Comparison of ENCODE assay signal across 10 mouse cellular contexts in genomic region chr11:66527343-66527742, GRCm38 (mm10). TPM values are rescaled to one million over a fixed set of nuclear protein-coding genes. Genes with fewer than 3 reads are reported as not detected.
DNase-seq lines count a peak whose midpoint lies in the region; ATAC-seq lines count a peak whose summit lies in the region.
"Had no signal": no experiment of that assay in that cellular context is flagged by ENCODE, and none has a peak within 500 bp of the region (broad histone marks: within the 10 kb centered on the region; RNA-seq: fewer than 3 reads in every experiment).

No protein-coding gene starts in this region.

- H3K4me3 ChIP-seq in heart, embryonic 14.5 days (ENCODE audit: control insufficient read depth in 1 of 2, insufficient read depth in 1 of 2, low read depth in 1 of 2, low read length in 2 of 2), result no peak overlapping the region
- peak overlapping the region; percentile 76; the same call in 1 of the 2 replicates for H3K4me3 ChIP-seq in hindbrain, embryonic 15.5 days
- H3K4me3 ChIP-seq: liver, embryonic 15.5 days had no signal

- H3K9ac ChIP-seq in heart, embryonic 14.5 days (ENCODE audit: low read length), result no peak overlapping the region
- H3K9ac ChIP-seq in hindbrain, embryonic 15.5 days, result peak overlapping the region; percentile 9; the same call in 1 of the 2 replicates
- H3K9ac ChIP-seq: liver, embryonic 15.5 days had no signal

- peaks cover 79% of the 10 kb centered on the region for H3K27me3 ChIP-seq in heart, embryonic 14.5 days (ENCODE audit: control insufficient read depth, insufficient read depth, low read length)
- peaks cover 12% of the 10 kb centered on the region for H3K27me3 ChIP-seq in hindbrain, embryonic 15.5 days

- 0% methylated on average over 5 of the region's 5 CpGs for WGBS in heart, embryonic 14.5 days
- 0% methylated on average over 5 of the region's 5 CpGs for WGBS in hindbrain, embryonic 15.5 days

- H3K9me3 ChIP-seq in heart, embryonic 14.5 days (ENCODE audit: control insufficient read depth, low read length), result no peaks in the 10 kb centered on the region
- no peaks in the 10 kb centered on the region for H3K9me3 ChIP-seq in hindbrain, embryonic 15.5 days
- H3K9me3 ChIP-seq: embryonic facial prominence, embryonic 12.5 days; liver, embryonic 15.5 days had no signal

- H3K27ac ChIP-seq in heart, embryonic 14.5 days (replicated peaks in 1 of 2; ENCODE audit: control insufficient read depth in 1 of 2, insufficient read depth in 1 of 2, low read depth in 2 of 2, low read length in 2 of 2), result no peak overlapping the region
- no peak overlapping the region for H3K27ac ChIP-seq in hindbrain, embryonic 15.5 days (replicated peaks)
- H3K27ac ChIP-seq: embryonic facial prominence, embryonic 12.5 days; liver, embryonic 15.5 days had no signal

- H3K4me2 ChIP-seq in heart, embryonic 14.5 days (ENCODE audit: low read length), result peak overlapping the region; percentile 98; the same call in 1 of the 2 replicates
- H3K4me2 ChIP-seq in hindbrain, embryonic 15.5 days, result peak overlapping the region; percentile 94

- no peaks in the 10 kb centered on the region for H3K36me3 ChIP-seq in heart, embryonic 14.5 days (ENCODE audit: control insufficient read depth, insufficient read depth, low read length)
- H3K36me3 ChIP-seq in hindbrain, embryonic 15.5 days, result no peaks in the 10 kb centered on the region
- H3K36me3 ChIP-seq: embryonic facial prominence, embryonic 12.5 days; liver, embryonic 15.5 days had no signal

- intact Hi-C loops in heart, postnatal 10 days (cut with DNase I), result no loop called here
- intact Hi-C loops in gastrocnemius, postnatal 14 days (cut with DNase I; ENCODE audit: low total_unique reads), result no loop called here

- ATAC-seq in heart, embryonic 14.5 days (ENCODE audit: insufficient number of reproducible peaks, insufficient read depth, low FRiP score, low read depth), result no peak
- no peak for ATAC-seq in hindbrain, embryonic 15.5 days (ENCODE audit: low FRiP score, low read depth)

- DNase-seq in heart, postnatal 10 days, result no peak
- DNase-seq in ovary, postnatal 36 days (ENCODE audit: low spot score), result peak; percentile 19
- DNase-seq in ovary, postnatal 10 days (ENCODE audit: low spot score), result no peak
- peak; percentile 8 for DNase-seq in yolk sac, embryonic 10.5 days (ENCODE audit: low spot score)
- no peak for DNase-seq in cerebellum, postnatal 14 days
- DNase-seq in gastrocnemius, postnatal 14 days, result no peak

- peaks cover 6 to 8% of the 10 kb centered on the region in 2 experiments; a peak in 2 of 4 replicates for H3K4me1 ChIP-seq in heart, embryonic 14.5 days (ENCODE audit: control insufficient read depth in 2 of 2, insufficient read depth in 2 of 2, low read length in 2 of 2)
- peaks cover 46% of the 10 kb centered on the region for H3K4me1 ChIP-seq in hindbrain, embryonic 15.5 days (replicated peaks)
- H3K4me1 ChIP-seq: liver, embryonic 15.5 days had no signal

RNA-seq across cellular contexts. Expression of gene Shisa6, which starts 1.6 kb away (rescaled TPM):
- 0.38 and 0.84 TPM in 2 replicates for polyA plus RNA-seq in heart, embryonic 14.5 days (2014; fragmentation: Nextera tagmentation; extraction: Ambion mirVana)
- under 1 TPM; 0.15 to 0.38 TPM for total RNA-seq in heart, postnatal 10 days (2021)
- 5.3 and 5.7 TPM in 2 replicates for polyA plus RNA-seq in hindbrain, embryonic 15.5 days (2015; fragmentation: Nextera tagmentation; extraction: Ambion mirVana)
- under 1 TPM; 0.13 to 0.76 TPM for total RNA-seq in gastrocnemius, postnatal 14 days (2021)
- polyA plus RNA-seq: liver, embryonic 15.5 days had no signal

Comparison
In these comparisons a context has a peak if more than half of its experiments do, and no peak if none do; other contexts are left out.
1. DNase-seq: peak in ovary, postnatal 36 days (single experiment) and yolk sac, embryonic 10.5 days (single experiment); none in heart, postnatal 10 days (0 of 2), ovary, postnatal 10 days (single experiment), cerebellum, postnatal 14 days (0 of 2) and gastrocnemius, postnatal 14 days (single experiment).